In genomic region chr6:86848915-86849644, GRCm38 (mm10) we compare ENCODE assay signal across 8 mouse cellular contexts. TPM values are rescaled to one million over a fixed set of nuclear protein-coding genes. Genes with fewer than 3 reads are reported as not detected.
DNase-seq lines count a peak whose midpoint lies in the region; ATAC-seq and TF ChIP-seq lines count a peak whose summit lies in the region.

Gene Aak1, plus strand, starts transcription at chr6:86849517.

- DNase-seq in brain, embryonic 14.5 days (ENCODE audit: low read depth) = peak; percentile 97
- DNase-seq in kidney, postnatal 0 days (ENCODE audit: low spot score) = peak; percentile 94
- DNase-seq in liver, embryonic 11.5 days (ENCODE audit: low spot score) = peak; percentile 94
- DNase-seq in naive thymus-derived CD4-positive, alpha-beta T cell, adult 2 months (ENCODE audit: low read depth) = peak; percentile 94

- peak within 1 kb of the TSS; percentile 92 for H3K4me2 ChIP-seq in heart, embryonic 12.5 days
- H3K4me2 ChIP-seq in kidney, postnatal 0 days (ENCODE audit: low read length) = peak within 1 kb of the TSS; percentile 80
- peak within 1 kb of the TSS; percentile 88 for H3K4me2 ChIP-seq in liver, embryonic 11.5 days
- H3K4me2 ChIP-seq in stomach, embryonic 14.5 days (replicated peaks; ENCODE audit: low read depth, low read length) = peak within 1 kb of the TSS; percentile 91

- H3K9ac ChIP-seq in heart, embryonic 12.5 days = peak within 1 kb of the TSS; percentile 93
- H3K9ac ChIP-seq in kidney, postnatal 0 days (ENCODE audit: low read depth, low read length) = peak within 1 kb of the TSS; percentile 80
- H3K9ac ChIP-seq in liver, embryonic 11.5 days (ENCODE audit: low read depth, low read length) = peak within 1 kb of the TSS; percentile 89
- H3K9ac ChIP-seq in stomach, embryonic 14.5 days (replicated peaks; ENCODE audit: low read depth, low read length) = peak within 1 kb of the TSS; percentile 85

- no peaks in the 10 kb centered on the region for H3K9me3 ChIP-seq in erythroblast, embryonic 14.5 days (ENCODE audit: control insufficient read depth, low read length)
- H3K9me3 ChIP-seq in heart, embryonic 12.5 days (replicated peaks) = no peaks in the 10 kb centered on the region
- no peaks in the 10 kb centered on the region for H3K9me3 ChIP-seq in kidney, postnatal 0 days (replicated peaks; ENCODE audit: low read length)
- no peaks in the 10 kb centered on the region for H3K9me3 ChIP-seq in liver, embryonic 11.5 days (ENCODE audit: control insufficient read depth, low read length)
- H3K9me3 ChIP-seq in stomach, embryonic 14.5 days (ENCODE audit: control insufficient read depth, low read depth, low read length) = no peaks in the 10 kb centered on the region

- peak within 1 kb of the TSS; percentile 97 for H3K27ac ChIP-seq in heart, embryonic 12.5 days (ENCODE audit: poor library complexity, severe bottlenecking)
- peak within 1 kb of the TSS; percentile 97 for H3K27ac ChIP-seq in kidney, postnatal 0 days
- peak within 1 kb of the TSS; percentile 85 for H3K27ac ChIP-seq in liver, embryonic 11.5 days (ENCODE audit: low read depth, low read length)
- peak within 1 kb of the TSS; percentile 96 for H3K27ac ChIP-seq in stomach, embryonic 14.5 days (ENCODE audit: low read length)

- TF ChIP-seq CTCF in C2C12 (IDR thresholded peaks at IDR 0.05; ENCODE audit: control insufficient read depth, insufficient read depth, insufficient read length) = no peak
- TF ChIP-seq CTCF in brain, embryonic 14.5 days (IDR thresholded peaks at IDR 0.05; ENCODE audit: borderline replicate concordance, extremely low read depth, insufficient read depth, insufficient read length) = no peak
- no peak for TF ChIP-seq CTCF in kidney, postnatal 0 days (IDR thresholded peaks at IDR 0.05; ENCODE audit: low read depth)

- peak within 1 kb of the TSS; percentile 79 for H3ac ChIP-seq in C2C12 (ENCODE audit: control insufficient read depth, insufficient read length, low read depth)

- H3K79me3 ChIP-seq in C2C12 (ENCODE audit: low read depth) = peaks cover 18% of the 10 kb centered on the region

- peaks cover 9% of the 10 kb centered on the region for H3K36me3 ChIP-seq in C2C12 (ENCODE audit: control insufficient read depth, insufficient read depth)
- H3K36me3 ChIP-seq in erythroblast, embryonic 14.5 days (ENCODE audit: control insufficient read depth) = peaks cover 16% of the 10 kb centered on the region
- peaks cover 8% of the 10 kb centered on the region for H3K36me3 ChIP-seq in heart, embryonic 12.5 days
- H3K36me3 ChIP-seq in kidney, postnatal 0 days (ENCODE audit: insufficient read depth, low read length) = no peaks in the 10 kb centered on the region
- H3K36me3 ChIP-seq in liver, embryonic 11.5 days (ENCODE audit: control insufficient read depth, insufficient read depth, low read length) = no peaks in the 10 kb centered on the region
- H3K36me3 ChIP-seq in stomach, embryonic 14.5 days (ENCODE audit: control insufficient read depth, insufficient read depth, low read length) = no peaks in the 10 kb centered on the region

- peak within 1 kb of the TSS; percentile 85 for H3K4me3 ChIP-seq in C2C12 (ENCODE audit: insufficient read depth, poor library complexity, severe bottlenecking)
- peak within 1 kb of the TSS; percentile 93 for H3K4me3 ChIP-seq in erythroblast, embryonic 14.5 days (replicated peaks)
- peak within 1 kb of the TSS; percentile 93 for H3K4me3 ChIP-seq in heart, embryonic 12.5 days
- H3K4me3 ChIP-seq in kidney, postnatal 0 days (replicated peaks; ENCODE audit: low read depth, low read length) = peak within 1 kb of the TSS; percentile 79
- H3K4me3 ChIP-seq in liver, embryonic 11.5 days (ENCODE audit: low read depth, low read length) = peak within 1 kb of the TSS; percentile 85
- peak within 1 kb of the TSS; percentile 86 for H3K4me3 ChIP-seq in stomach, embryonic 14.5 days (ENCODE audit: low read depth, low read length)

- TF ChIP-seq POLR2A in brain, embryonic 14.5 days (IDR thresholded peaks at IDR 0.05; ENCODE audit: borderline replicate concordance, extremely low read depth, insufficient read depth, insufficient read length, poor library complexity, severe bottlenecking) = peak; percentile 91

- under 1% methylated on average over 60 of the region's 60 CpGs for WGBS in heart, embryonic 12.5 days
- WGBS in kidney, postnatal 0 days = under 1% methylated on average over 60 of the region's 60 CpGs
- under 1% methylated on average over 60 of the region's 60 CpGs for WGBS in liver, embryonic 11.5 days
- under 1% methylated on average over 60 of the region's 60 CpGs for WGBS in stomach, embryonic 14.5 days

- ATAC-seq in heart, embryonic 12.5 days (ENCODE audit: insufficient number of reproducible peaks, low FRiP score) = peak; percentile 91
- peak; percentile 90 for ATAC-seq in kidney, postnatal 0 days (replicated peaks; ENCODE audit: low FRiP score, low read depth)
- peak; percentile 89 for ATAC-seq in liver, embryonic 11.5 days (replicated peaks; ENCODE audit: low FRiP score)
- ATAC-seq in stomach, embryonic 14.5 days (ENCODE audit: insufficient number of reproducible peaks, insufficient read depth, low FRiP score, low read depth) = peak; percentile 92

- no peaks in the 10 kb centered on the region for H3K27me3 ChIP-seq in C2C12 (ENCODE audit: control insufficient read depth, insufficient read depth, insufficient read length)
- H3K27me3 ChIP-seq in erythroblast, embryonic 14.5 days (ENCODE audit: control insufficient read depth) = no peaks in the 10 kb centered on the region
- no peaks in the 10 kb centered on the region for H3K27me3 ChIP-seq in heart, embryonic 12.5 days (replicated peaks)
- H3K27me3 ChIP-seq in kidney, postnatal 0 days (ENCODE audit: insufficient read depth, low read length) = no peaks in the 10 kb centered on the region
- H3K27me3 ChIP-seq in liver, embryonic 11.5 days (replicated peaks; ENCODE audit: control insufficient read depth, insufficient read depth, low read length) = no peaks in the 10 kb centered on the region
- no peaks in the 10 kb centered on the region for H3K27me3 ChIP-seq in stomach, embryonic 14.5 days (ENCODE audit: control insufficient read depth, insufficient read depth, low read length)

- H3K4me1 ChIP-seq in erythroblast, embryonic 14.5 days (ENCODE audit: control insufficient read depth) = peaks cover 50% of the 10 kb centered on the region
- peaks cover 40% of the 10 kb centered on the region for H3K4me1 ChIP-seq in heart, embryonic 12.5 days (replicated peaks)
- peaks cover 16% of the 10 kb centered on the region for H3K4me1 ChIP-seq in kidney, postnatal 0 days (replicated peaks; ENCODE audit: insufficient read depth, low read length)
- H3K4me1 ChIP-seq in liver, embryonic 11.5 days (replicated peaks; ENCODE audit: control insufficient read depth, insufficient read depth, low read length) = peaks cover 38% of the 10 kb centered on the region
- H3K4me1 ChIP-seq in stomach, embryonic 14.5 days (ENCODE audit: control insufficient read depth, insufficient read depth, low read length) = peaks cover 28% of the 10 kb centered on the region

- H3K79me2 ChIP-seq in C2C12 (ENCODE audit: control insufficient read depth, insufficient read depth) = peaks cover 47% of the 10 kb centered on the region

TF ChIP-seq in C2C12, 6 proteins besides CTCF, POLR2A, EP300 and RAD21:
- TF ChIP-seq FOSL1 (IDR thresholded peaks at IDR 0.05; ENCODE audit: insufficient read depth, low read length, poor library complexity, severe bottlenecking) (no peak), CEBPB (IDR thresholded peaks at IDR 0.05; ENCODE audit: low read depth) (no peak), USF1 (IDR thresholded peaks at IDR 0.05; ENCODE audit: low read depth) (no peak), MYOG (IDR thresholded peaks at IDR 0.05; ENCODE audit: control insufficient read depth, extremely low read depth, insufficient read length) (no peak), MAX (IDR thresholded peaks at IDR 0.05) (no peak), MYOD1 (IDR thresholded peaks at IDR 0.05; ENCODE audit: control insufficient read depth, insufficient read length, low read depth) (no peak)

RNA-seq across cellular contexts. Expression of gene Aak1, which starts in this region (rescaled TPM):
- 12.8 TPM for polyA plus RNA-seq in C2C12 (2012; fragmentation: generic; extraction: Trizol)
- 44.3 and 52.1 TPM in 2 replicates for polyA plus RNA-seq in brain, embryonic 14.5 days (2012; rRNA removed)
- 0.32 and 0.71 TPM in 2 replicates for polyA plus RNA-seq in erythroblast, embryonic 14.5 days (2012)
- polyA plus RNA-seq in heart, embryonic 12.5 days (2016; fragmentation: Nextera tagmentation; extraction: Ambion mirVana) = 33.5 and 36.2 TPM in 2 replicates
- polyA plus RNA-seq in kidney, postnatal 0 days (2015; fragmentation: Nextera tagmentation; extraction: Ambion mirVana) = 7.3 and 7.8 TPM in 2 replicates
- 13.1 TPM in 2 replicates for polyA plus RNA-seq in liver, embryonic 11.5 days (2014; fragmentation: Nextera tagmentation; extraction: Ambion mirVana)
- 21.3 and 28.6 TPM in 2 replicates for polyA plus RNA-seq in stomach, embryonic 14.5 days (2014; fragmentation: Nextera tagmentation; extraction: Ambion mirVana)

Comparison
In these comparisons a context has a peak if more than half of its experiments do, and no peak if none do; other contexts are left out.
1. Peak in every context shown above with its lines: DNase-seq, ATAC-seq, H3K4me3 ChIP-seq and H3K27ac ChIP-seq.